Mouse (Mus musculus): ENCODE results near the gene Asb9.

- TF ChIP-seq POU5F1 (IDR thresholded peaks at IDR 0.05; ENCODE audit: borderline replicate concordance, low read length) = no peak
- no peak for TF ChIP-seq CTCF (conservative IDR thresholded peaks at IDR 0.05; ENCODE audit: low read length)
- TF ChIP-seq NANOG (IDR thresholded peaks at IDR 0.05; ENCODE audit: borderline replicate concordance, low read length) = no peak
These were observed 64.1 kb downstream of the Asb9 start for GRCm38 (mm10) chrX:164570195-164570594.

Data from E14TG2a.4 (cell line).